Mouse (Mus musculus) liver, postnatal 0 days (tissue): ENCODE data around the gene Epas1.

Experiments used
- CTCF ChIP-seq: sonication (generic); IDR thresholded peaks from 2 replicates; pipeline ENCODE4 v1.5.1; 2016; ENCODE audit warnings: antibody characterized with exemption, low read depth
- EP300 ChIP-seq: IDR thresholded peaks from 2 replicates; pipeline ENCODE4 v1.6.1; 2016; ENCODE audit warnings: antibody characterized with exemption, low read depth, mild to moderate bottlenecking

DNA sequence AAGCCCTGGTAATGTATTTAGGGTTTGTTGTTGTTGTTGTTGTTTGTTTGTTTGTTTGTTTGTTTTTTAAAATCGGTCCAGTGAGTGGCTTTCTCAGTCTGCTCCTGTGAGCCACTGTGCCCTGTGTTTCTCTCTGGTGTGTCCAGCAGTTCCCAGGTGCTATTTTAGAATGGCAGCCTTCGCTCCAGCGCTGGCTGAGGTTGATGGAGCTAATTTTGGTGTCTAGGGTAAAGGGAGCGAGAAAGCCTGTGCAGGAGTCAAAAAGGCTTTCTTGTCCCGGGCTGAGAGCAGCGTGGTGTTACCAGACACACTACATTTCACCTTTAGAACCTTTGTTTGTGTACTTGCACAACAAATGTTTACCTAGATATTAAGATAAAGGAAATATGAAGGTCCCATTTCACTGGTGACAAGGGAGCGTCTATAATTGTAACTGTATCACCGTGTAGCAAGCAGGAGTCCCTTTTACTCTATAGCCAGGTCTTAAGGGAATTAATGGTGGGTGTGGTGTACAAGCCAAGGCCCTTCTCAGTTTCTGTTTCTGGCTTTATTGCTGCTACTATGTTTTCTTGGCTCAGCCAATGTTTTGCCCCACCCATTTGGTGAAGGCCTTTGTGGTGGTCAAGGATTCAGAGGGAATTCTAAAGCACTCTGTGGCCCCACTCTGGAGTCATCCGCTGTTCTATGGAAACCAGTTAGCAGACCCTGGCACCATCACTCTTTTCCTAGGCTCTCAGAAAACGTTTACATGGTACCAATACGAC is 9.2 kb downstream of the Epas1 start:
- TF ChIP-seq CTCF = no peak
- no peak for TF ChIP-seq EP300
